Mouse (Mus musculus) urinary bladder, adult 18-20 months (tissue): ENCODE measurements around the gene Wnt16.

Source experiments
- DNase-seq, 2 experiments: peaks; one replicate each; pipeline ENCODE4 v3.0.0; 2022; ENCODE audit warnings: low spot score in 2 of 2, mixed read lengths in 2 of 2

Gene Wnt16

DNA sequence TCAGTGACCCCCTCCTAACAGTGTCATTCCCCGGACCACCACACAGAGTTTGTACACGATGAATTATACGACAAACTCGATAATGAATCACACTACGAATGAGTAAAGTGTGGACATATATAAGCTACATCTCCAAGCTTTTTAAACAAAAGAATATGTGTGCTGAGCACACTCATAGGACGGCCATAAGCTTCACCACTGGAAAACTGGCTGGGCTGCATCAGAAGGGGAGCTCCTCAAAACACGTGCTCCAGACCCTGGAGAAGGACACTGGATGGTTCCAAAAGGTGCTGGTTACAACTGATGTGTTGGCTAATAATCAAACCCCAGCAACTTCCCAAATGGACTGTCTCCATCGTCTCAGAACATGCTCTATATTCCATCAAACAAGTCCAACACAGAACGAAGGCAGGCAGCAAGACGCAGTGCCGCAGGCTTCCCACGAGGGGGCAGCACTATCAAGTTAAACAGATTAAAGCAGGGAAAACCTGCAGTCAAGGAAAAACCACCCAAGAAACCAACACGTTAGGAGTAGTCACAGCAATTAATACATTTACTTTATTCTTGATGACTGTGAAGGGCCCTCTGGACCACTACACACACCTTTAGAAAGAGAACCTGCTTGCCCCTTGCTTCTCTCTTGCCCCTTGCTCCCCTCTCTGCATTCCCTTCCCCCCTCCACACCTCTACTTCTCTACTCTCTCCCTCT, 37.5 kb downstream of the Wnt16 start:
- DNase-seq: peak; percentile 60 to 76

DNA sequence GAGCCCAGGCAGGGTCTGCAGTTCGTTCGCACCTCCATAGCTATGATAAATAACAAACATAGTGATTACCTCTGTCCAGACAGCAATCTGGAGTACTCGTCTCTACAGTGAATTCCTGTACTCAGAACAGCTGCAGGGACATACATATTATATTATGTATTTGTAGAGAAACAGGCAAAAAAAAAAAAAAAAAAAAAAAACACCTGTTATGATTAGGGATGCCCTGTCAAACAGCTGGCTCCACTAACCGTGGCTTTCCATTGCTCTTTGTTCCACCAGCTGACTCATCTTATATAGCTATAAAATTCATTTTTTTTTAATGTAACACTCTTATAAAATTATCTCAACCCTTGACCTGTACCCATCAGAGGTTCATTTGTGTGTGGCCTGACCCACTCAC, 38.3 kb downstream of the Wnt16 start:
- DNase-seq: no peak

DNA sequence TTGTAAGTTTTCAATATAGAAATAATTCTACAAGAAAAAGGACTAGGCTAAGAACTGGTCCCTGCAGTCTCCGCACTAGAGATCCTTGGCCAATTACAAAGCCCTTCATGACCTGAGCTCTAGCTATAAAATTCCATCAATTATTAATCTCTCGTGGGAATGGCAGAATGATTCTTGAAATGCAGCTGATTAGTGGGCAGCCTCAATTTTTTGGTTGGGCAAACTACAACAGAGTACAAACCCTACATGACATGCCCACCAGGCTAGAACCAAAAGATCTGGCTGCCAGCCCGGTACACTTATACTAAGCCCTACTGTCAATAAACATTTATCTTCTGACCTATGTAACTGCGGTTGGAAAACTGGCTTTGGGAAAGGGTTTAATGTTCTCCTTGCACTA, 39.1 kb downstream of the Wnt16 start:
- no peak for DNase-seq

DNA sequence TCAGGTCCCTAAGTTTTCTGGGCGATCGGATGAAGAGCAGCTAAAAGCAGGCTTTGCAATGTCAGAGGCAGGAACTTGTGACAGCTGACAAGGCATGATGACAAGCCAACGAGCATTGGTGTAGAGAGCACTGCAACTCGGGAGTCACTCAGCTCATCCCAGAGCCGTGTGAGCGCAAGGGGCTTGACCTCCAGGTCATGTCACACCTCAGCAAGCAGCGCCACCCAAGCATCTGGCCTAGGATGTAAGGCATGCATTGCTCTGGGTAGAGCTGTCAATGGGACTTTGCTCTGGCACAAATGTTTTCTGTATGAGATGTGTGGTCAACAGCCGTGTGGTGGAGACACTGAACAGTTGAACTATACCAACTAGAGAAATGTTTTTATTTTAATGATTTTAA, 39.9 kb downstream of the Wnt16 start:
- no peak for DNase-seq

DNA sequence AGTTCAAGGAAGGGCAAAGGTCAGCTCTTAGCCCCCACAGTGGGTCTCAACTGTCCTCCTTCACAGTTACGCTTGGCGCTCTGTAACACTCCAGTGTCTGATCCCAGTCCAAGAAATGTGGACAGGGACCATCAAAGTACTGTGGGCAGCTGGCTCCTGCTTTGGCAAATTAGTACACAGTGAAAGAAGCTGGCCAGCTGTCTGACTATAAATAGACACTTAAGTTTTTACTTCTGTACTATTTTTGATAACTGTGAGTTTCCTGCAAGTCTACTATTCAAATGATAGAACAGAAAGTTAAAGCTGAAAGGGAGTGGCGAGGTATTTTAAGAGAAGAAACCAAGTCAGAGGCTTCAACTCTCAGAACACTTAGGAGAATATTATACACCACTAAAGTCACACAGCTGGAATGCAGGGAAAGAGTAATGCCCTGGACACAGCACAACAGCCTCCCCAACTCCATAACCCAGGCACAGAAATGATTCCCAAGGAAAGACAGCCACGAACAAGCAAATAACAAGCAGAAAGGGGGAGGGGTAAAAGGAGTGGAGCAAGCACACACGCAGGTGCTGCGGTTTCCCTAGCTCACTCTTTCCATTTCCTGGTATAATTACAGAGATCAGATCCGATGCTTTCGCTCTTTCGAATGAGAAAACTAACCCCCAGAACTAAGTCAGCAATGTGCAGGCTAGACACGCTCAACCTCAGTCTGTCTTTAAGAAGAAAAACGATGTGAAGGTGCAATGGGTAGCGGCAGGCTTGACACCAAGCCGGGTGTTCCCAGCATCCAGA, 42.3 kb downstream of the Wnt16 start:
- DNase-seq: no peak

DNA sequence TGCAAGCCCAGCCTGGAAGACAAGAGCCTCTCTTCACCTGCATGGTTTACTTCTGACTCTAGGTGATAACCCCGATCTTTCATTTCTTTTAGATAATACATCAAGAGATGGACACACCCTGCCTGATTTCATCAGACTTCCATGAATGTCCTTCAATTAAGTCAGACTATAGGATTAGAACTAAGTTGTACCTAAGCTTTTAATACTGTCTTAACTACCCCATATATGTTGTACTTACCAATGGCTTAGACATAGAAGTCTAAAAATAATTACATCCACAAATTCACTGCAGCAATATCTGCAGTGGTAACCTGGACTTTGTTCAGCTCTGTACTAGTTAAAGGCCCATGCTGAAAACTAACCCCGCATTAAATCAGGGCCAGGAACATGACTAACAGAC, 44.5 kb downstream of the Wnt16 start:
- DNase-seq: no peak

DNA sequence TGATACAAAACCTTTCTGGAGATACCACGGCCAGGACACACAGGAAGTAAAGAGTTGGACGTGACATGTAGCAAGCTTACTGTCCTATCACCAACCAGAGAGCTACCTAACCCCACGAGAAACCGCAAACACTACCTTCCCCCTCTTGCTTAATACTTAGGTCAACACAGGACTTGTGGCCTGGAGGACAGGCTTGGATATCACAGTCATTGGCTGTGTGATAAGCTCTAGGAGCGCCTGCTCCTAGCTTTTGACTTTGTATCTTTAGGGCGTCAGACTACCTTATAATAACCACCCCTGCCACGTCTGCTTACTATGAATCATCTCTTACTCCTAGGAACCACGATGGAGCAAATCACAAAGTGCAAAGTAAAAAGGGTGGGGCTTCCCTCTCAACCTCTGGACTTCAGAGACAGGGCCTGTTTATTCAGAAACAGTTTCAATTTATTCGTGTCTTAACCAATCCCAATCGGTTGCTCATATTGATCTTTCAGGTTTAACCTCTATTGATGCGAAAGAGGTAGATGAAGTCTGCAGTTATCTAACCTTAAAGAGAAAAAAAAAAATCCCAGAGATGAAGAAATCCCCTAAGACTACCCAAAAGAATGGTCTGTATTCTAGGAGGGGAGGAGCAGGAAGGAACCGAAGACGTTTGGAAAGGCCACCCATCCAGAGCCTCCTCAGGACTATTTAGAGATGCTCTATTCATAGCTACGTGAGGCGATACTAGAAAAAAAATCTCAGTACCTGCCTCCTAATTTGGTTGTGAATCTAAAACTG, 51.9 kb downstream of the Wnt16 start:
- DNase-seq: no peak

DNA sequence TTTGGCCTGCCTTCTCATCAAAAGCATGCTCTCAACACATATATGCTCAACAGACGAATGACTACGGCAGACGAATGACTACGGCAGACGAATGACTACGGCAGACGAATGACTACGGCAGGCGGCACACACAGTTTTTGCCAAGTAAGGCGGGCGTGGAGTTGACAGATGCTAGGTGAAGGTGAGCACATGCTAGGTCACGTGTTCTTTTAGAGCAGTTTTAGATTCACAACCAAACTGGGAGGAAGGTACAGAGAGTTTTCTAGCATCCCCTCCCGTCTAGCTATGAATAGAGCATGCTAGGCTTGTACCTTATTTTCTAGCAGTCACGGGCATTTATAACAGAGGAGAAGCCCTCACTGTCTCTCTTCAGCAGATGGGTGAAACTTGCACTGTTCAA, 52.8 kb downstream of the Wnt16 start:
- no peak for DNase-seq

DNA sequence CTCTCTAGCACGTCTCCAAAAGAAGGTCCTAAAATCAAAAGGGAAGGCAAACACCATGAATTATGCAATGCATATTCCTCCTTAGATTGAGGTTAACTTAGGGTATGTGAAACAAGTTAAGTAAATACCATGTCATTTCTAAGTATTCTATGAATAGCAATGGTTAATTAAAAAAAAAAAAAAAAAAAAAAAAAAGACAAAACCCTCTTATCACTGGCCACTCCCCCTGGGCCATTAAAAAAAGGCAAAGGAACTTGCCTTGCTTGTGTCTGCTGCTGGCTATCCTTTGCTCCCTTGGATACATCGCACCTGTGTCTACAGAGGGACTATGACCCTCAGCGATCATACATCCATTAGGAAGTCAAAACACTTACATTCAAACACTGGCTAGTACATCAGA, 55.3 kb downstream of the Wnt16 start:
- DNase-seq: no peak

DNA sequence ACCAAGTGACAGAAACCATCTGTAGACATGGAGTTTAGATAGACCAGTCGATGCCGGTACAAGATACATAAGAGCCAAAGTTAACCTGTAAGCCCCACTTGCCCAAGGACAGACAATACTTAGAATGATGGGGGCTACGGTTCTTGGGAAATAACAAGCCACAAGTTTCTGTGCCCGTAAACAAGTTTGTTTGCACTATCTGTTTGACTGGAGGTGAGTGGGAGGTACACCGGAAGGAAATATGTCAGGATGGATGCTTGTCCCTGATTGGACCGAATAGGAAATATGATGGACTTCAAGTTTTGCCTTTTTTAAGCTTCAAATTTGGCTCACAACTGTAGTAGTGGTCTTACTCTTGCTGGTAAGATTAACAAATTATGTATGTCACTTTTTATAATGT, 55.7 kb downstream of the Wnt16 start:
- DNase-seq: no peak

DNA sequence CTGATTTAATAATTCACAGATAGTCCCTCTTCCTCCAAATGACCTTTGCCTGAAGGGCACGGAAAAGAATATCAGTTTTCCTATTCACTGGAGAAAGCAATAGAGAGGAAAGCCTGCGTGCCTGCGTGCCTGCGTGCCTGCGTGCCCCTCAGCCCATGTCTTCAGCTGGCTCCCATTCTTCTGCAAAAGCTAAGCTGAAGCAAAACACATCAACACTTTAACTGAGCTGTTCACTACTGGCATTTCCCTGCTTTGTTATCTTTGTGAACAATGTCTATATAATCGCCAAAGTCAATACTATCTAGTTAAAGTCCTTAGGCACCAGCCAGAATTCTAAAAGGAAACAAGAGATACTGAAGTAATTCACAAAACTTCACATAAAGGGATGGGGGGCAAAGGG, 56.4 kb downstream of the Wnt16 start:
- no peak for DNase-seq

DNA sequence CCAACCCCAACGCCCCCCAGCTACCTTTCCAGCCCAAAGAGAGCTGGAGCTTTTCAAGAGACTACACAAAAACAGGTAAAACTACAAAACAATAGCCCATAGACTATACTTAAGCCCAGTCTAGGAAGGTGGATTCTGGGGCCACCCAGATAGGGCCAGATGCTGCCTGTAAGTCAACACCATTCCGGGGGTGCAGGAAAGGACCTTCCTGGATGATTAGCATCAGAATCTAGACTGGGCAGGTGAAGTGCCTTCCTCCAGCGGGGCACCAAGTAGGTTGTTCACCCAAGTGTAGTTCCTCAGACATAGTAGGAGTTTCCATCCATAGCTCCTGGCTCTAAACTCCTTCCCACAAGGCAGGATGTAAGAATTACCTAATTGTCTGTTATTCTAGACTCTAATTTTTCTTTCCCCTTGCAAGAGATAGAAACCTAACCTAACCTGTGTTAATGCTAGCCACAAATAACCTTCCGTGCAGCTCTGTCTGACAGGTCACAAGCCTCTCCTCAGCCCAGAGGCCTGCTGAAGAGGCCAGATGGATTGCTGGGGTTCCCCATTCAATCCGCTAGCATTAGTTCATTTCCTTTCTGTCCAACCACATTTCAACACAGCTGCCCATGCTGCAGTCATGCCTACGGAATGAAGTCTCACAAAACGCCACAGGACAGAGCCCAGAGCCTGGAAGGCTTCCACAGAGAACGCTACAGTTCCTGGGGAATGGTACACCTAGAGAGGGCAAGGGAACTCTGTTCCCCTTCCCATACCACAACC, 59.3 kb downstream of the Wnt16 start:
- no peak for DNase-seq
